Mouse (Mus musculus): ENCODE results near the gene Lmod1. TPM values are rescaled to one million over a fixed set of nuclear protein-coding genes. Genes with fewer than 3 reads are reported as not detected.
"Not testable (repeated sequence)": the region's sequence is repeated elsewhere in the genome, so short reads cannot be mapped to it uniquely, and the experiment has no call there.

Gene Lmod1
- total RNA-seq, 2 experiments from 2014 or later = 2.9 to 3.7 TPM

DNA sequence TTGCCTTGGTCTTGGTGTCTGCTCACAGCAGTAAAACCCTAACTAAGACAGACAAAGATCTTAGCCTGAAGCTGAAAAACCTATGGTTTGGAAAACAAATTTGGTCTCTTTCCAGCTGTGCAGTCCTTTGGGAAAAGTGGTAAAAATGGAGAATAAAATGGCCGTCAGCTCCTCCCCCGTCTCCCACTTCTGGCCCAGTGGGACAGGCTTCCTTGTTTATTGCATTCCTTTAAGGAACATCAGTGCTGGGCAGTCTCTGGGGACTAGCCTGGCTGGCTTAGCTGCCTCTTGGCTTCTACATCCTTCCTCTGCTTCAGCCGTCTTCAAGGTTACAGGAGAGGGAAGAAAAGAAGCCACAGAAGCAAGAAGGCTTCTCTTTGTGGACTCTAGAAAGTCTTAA, 27.3 kb downstream of the Lmod1 start:
- intact Hi-C loops (cut with DNase I) = no loop called here
- peak in 1 of 2 experiments; percentile 55 for DNase-seq

DNA sequence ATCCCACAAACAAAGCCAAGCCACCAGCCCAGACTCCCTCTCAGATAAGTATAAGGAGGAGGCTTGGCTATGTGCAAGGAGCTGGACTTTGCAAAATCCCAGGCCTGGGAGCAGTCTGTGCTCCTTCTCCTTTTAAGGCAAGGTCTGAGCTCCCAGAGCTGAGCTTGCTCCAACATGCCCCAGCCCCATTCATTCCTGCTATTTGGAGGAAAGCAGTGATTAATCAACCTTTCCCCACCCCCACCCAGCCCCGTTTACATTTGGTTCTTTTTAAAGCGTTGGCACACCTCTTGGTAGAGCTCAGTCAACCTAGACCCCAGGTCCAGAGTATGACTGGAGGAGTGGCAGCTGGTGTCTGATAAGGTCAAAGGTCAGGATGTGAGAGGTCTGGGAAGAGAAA, 34.5 kb downstream of the Lmod1 start:
- no peak for DNase-seq
- intact Hi-C loops (cut with DNase I) = no loop called here

DNA sequence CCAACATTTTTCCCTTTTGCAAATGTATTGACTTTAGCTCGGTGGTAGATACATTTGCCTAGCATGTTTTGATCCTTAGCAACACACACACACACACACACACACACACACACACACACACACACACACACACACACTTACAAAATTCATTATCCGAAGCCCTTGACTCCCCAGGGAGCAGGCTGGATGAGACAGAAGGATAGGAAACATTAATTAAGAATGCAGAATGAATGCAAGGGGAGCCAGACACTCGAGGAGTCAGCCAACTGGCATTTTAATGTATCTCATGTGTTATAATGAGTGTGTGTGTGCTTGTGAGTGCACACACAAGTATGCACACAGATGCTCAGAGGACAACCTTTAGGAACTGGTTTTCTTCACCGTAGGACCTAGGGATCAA, 36.9 kb downstream of the Lmod1 start:
- intact Hi-C loops (cut with DNase I) = no loop called here
- DNase-seq = no peak

DNA sequence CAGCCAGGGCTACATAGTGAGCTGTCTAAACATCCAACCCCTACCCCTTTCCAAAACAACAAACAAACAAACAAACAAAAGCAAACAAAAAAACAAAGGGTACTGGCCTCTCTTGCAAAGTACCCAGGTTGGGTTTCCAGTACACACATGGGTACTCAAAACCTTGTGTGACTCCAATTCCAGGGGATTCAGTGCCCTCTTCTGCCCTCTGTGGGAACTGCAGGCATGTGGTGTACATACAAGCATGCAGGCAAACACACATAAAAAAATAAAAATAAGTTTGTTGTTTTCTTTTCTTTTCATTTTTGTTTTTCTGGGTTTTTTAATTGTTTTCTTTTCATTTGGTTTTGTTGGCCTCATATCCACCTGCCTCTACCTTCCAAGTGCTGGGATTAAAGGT, 37.5 kb downstream of the Lmod1 start:
- no peak for DNase-seq
- intact Hi-C loops (cut with DNase I) = no loop called here

DNA sequence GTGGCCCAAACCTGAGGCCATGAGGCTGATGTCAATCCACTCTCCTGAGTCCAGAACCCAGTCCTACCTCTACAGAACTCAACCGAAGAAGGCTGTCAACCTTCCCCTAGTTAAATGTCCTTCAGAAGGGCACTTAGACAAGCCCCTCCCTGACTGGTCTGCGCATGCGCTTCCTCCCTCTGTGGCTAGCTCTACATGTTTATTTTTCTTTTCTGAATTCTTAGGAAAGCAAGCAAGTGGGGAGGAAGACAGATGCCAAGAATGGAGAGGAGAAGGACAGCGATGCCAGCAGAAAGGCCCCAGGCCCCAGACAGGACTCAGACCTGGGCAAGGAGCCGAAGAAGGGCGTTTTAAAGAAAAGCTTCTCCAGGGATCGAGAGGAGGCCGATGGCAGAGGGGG, 38.8 kb downstream of the Lmod1 start:
- no peak for DNase-seq
- intact Hi-C loops (cut with DNase I) = no loop called here

DNA sequence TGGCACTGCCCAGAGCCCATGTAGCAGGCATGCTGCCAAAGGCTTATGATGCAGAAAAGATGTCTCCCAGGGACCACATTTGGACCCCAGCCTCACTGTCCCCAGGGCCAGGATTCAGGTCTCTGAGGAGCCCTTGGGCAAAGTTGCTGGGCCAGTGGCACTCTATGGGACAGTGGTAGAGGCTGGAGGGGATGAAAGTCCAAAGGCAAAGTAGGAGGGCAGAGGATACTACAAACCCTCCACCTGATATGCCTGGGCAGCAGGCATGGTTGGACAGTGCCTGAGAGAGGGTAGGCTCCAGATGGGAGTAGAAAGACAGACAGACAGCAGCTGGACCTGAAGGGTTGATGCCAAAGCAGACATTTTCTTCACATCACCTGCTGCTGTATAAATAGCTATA, 41.8 kb downstream of the Lmod1 start:
- intact Hi-C loops (cut with DNase I) = no loop called here
- no peak for DNase-seq

DNA sequence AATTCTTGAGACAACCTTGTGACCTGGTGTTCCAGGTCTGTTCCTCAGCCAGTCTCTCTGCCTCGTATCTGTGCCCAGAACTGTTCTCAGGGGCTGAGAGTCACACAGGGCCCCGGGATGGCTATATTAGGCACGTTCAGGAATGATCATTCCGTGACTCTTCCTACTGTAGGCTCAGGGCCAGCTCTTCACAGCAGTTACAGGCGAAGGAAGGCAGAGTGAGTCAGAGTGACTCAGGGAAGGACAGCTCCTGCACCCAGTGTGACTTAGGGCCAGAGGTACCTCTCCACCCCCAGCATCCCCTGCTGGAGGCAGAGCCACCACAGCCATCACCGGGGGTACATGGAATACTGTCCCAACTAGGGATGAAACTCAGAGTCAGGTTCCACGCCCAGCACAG, 42.4 kb downstream of the Lmod1 start:
- no peak for DNase-seq
- intact Hi-C loops (cut with DNase I) = no loop called here

DNA sequence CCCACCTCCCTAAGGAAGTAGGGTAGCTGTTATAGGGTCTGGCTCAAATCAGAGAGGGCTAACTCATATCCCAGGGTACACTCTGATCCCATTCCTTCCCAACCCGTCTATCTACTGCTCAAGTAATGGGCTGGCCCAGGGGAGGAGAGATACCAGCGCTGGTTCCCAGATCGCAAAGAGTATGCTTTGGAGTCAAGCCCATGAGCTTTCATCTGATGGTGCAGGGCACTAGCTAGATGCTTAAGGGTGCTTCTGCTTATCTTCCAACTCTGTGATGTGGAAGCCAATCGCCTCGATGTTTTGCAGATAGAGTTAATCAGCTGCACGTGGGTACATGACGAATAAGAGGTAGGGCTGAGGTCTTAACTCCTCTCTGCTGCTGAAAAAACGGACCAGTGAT, 43.0 kb downstream of the Lmod1 start:
- intact Hi-C loops (cut with DNase I) = no loop called here
- no peak for DNase-seq

DNA sequence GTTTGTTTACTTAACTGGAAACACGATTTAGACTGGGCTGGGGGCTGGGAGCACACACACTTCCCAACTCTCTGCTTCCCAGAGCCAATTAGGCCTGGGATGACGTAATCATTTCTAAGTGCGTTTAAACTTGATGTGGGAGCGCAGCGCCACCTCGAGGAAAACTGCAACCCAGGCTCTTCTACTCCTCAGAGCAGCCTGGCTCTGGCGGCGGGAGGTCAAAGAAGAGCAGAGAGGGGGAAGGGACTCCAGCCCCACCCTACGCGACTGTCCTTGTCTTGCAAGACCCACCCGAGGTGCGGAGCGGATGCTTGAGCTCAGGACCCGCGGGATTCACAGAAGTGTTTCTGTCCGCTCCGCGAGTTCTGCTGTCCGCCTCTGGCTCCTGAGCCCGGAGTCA, 43.6 kb downstream of the Lmod1 start:
- peak; percentile 89 for DNase-seq
- intact Hi-C loops (cut with DNase I) = loop anchor here (1.0 to 2.0 kb wide), 6 partner anchors 55 to 257 kb away; partner anchors contain the start of genes Elf3 and Timm17a

DNA sequence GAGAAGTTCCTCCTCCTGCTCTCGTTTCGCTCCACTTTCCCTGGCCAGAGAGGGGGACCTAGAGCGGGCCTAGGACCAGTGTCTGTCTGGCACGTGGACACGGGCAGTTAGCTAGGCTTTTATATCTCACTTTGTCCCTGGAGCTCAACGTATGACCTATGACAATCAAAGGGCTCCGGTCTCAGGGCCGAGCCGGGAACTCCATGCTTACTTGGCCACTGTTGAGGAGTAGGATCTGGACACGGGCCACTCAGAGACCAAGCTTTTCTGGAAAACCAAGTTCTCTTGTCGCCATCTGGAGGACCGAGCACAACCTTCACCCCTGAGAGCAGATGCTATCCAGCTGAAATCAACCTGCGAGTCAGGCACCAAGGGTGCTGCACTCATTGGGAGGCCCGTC, 44.4 kb downstream of the Lmod1 start:
- DNase-seq = peak; percentile 46 to 63
- intact Hi-C loops (cut with DNase I) = loop anchor here (1.0 to 2.0 kb wide), 6 partner anchors 56 to 258 kb away; partner anchors contain the start of genes Elf3 and Timm17a

DNA sequence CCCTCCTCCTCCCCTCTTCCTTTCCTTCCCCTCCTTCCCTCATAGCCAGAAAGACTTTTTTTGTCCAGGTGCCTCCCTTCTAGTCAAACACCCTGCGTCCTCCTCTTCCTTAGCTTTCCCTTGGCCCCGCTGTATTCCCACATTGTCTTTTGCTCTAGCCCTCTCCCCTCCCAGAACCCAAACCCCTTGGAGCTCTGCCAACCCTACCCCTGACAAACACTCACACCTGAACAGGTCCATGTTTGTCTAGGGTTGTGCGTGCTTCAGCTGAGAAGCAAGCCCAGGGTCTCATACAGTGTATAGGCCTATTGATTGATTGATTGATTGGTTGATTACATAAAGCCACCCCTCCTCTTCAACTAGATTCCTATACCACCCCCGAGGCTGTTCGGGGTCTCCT, 44.8 kb downstream of the Lmod1 start:
- intact Hi-C loops (cut with DNase I) = loop anchor here (2.0 kb wide), 4 partner anchors 57 to 259 kb away; partner anchors contain the start of genes Elf3 and Timm17a
- no peak for DNase-seq

DNA sequence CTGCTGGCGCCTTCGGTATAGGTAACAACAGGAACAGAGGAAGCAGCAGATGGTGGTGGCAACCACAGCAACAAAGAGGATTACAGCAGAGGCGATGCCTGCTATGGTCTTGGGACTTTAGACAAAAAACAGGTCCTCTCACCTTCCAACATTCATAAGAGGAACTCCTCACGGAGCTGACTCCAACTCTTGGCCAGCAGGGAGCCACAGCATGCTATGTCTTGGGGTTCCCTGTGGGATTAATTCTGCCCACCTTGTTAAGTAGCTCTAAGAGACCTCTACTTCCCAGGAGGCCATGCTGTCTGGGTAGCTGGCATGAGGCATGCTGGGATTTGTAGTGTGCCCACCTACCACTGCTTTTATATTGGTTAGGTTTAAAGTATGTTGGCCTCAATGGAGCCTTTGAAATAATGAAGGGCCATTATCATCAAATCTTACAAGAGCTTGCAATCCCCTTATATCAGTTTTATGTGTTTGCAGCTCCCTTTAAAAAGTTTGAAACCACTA, 48.6 kb downstream of the Lmod1 start:
- intact Hi-C loops (cut with DNase I) = loop anchor here (5.0 kb wide), 1 partner anchor 386 kb away; no protein-coding TSS in a partner anchor
- DNase-seq = no peak

DNA sequence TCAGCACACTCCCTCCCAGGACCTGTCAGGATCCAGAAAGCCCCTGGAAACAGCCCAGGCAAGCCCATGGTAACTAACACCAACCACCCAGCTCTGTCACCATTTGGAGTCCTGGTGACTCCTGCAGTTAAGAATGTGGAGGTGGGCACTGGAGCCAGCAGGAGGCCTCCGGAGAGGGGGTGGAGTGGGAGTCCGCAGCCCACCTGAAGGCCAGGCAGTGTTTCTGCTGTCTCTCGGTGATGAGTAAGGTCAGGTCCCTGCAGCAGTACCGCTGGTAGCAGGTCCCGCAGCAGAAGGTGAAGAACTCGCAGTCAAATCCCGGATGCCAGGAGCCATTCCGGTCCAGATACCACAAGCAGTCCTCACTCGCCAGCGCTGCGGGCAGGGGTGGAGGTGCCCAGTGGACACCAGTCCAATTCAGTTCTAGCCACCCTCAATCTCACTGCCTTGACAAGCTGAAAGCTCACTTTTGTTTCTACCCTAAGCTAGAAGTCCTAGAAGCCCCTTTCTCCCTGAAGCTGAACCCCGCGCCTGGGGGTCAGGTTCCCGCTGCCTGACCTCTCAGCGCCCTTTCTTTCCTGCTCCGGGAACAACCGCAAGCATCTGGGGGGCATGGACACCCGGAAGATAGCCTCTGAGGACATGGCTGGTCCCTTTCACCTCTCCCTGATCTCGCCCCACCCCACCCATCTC, 49.7 kb downstream of the Lmod1 start:
- intact Hi-C loops (cut with DNase I) = loop anchor here (5.0 kb wide), 1 partner anchor 387 kb away; no protein-coding TSS in a partner anchor
- DNase-seq = peak in 1 of 2 experiments; percentile 25

DNA sequence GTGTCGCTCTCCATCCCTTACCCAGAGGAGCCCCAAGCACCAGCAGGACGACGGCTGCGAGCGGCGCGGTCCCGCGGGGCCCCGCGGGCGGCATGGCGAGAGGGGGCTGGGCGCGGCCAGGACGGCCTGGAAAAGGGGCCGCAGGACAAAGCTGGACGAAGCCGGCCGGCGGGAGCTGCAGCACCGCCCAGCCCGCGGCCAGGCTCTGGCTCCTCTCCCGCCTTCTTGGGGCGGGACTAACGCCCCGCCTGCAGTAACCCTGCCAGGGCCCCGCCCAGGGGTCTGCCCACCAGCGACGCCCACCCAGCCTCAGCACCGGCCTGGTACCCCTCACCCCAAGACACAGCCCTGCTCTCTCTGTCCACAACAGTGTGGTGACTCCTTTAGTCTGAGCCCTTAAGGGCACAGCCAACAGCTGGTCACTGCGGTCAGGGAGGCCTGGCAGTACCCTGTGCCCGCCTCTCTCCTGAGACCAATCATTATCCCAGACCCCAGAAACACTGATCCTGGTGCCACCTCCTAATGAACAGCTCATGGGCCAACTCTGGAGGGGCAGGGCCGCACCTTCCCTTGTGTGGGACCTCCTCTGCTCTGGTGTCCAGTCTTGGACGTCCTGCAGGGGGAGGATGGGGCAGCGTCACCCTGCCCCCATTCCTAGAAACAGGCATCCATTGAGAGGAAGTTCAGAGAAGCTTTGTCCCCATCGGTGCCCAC, 50.4 kb downstream of the Lmod1 start, which contains the start of gene Shisa4:
TSS of gene Shisa4 (minus strand) at position 370 of the 714 bp plus-strand sequence.
- intact Hi-C loops (cut with DNase I) = loop anchor here (5.0 kb wide), 1 partner anchor 388 kb away; no protein-coding TSS in a partner anchor
- peak; percentile 63 to 71 for DNase-seq

DNA sequence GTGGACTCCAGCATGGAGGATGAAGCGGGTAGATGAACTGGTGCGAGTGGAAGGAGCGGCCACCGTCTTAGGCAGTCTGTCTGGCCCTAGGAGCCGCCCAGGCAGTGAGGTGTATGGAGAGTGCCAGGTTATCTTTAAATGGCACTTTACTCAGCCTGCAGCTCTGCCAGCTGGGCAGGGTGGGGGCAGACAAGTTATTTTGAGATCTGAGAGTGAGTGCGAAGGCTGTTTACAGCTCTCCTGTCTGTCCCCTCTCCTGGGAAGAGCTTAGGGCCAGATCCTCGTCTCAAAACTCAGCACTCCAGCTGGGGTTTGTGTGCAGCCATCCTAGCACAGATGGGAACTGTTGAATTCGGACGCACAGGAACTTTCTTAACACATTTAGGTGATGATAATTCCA, 54.0 kb downstream of the Lmod1 start:
- peak in 1 of 2 experiments; percentile 44 for DNase-seq
- intact Hi-C loops (cut with DNase I) = no loop called here

DNA sequence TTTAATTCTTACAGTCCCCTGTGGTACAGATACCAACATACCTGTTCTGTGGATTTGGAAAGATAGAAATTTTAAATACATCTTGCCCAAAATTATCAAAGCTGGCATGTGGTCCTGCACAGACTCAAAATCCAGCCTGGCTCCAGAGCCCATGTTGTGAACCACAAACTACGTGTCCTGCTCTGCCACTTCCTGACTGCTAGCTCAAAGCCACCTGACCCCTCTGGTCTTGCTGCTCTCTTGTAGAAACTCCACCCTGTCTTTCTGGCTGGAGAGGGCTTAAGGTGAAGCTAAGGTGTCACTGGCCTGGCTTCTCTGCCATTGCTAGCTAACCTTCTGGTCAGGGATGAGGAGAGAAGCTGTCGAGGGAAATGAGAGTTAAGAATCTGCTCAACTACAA, 54.4 kb downstream of the Lmod1 start:
- intact Hi-C loops (cut with DNase I) = no loop called here

DNA sequence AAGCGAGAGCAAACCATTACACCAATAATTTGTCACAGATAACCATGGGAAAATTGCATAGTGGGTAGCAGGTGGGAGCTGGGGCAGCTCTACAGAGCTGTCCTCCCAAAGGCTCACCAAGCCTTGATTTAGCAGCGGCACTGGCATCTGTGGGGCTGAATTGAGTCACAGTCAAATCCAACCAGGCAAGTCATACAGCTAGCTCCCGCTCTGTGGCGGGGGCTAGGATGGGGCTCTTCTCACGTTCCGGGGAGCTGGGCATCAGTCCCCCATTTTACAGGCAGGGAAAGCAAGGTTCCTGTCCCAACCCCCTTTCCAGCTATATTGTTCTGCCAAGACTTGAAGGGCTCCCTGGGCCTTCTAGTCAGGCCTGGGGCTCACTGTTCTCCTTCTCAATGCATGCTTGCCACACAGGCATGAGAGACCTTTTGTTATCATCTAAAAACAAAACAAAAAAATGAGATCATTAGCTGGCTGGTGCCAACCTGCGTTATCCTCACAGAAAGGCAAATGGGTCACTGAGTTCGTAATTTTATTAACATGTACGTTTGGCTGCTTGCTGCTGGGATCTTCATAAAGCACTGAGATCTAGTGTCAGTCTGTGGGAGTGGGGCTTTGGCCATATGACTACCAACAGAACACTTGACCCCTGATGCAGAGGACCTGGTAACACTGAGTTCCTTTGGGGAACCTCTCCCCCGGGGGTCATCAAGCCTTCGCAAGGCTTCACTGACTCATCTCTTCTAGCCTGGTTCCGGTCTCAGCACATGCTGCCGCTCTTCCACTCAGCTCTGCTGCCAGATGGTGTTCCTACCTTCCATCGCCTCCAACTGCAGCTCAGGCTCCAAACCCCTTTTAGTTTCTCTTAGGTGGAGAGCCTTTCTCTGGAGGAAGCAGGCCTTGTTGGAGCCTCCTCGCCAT, 55.7 kb downstream of the Lmod1 start:
- no peak for DNase-seq
- intact Hi-C loops (cut with DNase I) = no loop called here

More for the DNA sequence above, 54.4 kb downstream of the Lmod1 start:
- no peak for DNase-seq

DNA sequence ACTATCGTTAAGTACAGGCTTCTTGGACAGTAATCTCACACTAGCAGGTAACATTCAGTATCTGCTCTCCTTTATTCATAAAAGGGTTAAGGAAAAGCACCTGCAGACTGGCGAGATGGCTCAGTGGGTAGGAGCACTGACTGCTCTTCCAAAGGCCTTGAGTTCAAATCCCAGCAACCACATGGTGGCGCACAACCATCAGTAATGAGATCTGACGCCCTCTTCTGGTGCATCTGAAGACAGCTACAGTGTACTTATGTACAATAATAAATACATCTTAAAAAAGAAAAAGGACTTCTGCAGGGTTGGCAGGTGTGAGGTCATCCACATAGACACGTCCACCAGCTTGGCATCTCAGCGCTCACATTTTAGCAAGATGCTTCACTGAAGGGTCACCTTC, 57.0 kb downstream of the Lmod1 start:
- intact Hi-C loops (cut with DNase I) = not testable (repeated sequence)

DNA sequence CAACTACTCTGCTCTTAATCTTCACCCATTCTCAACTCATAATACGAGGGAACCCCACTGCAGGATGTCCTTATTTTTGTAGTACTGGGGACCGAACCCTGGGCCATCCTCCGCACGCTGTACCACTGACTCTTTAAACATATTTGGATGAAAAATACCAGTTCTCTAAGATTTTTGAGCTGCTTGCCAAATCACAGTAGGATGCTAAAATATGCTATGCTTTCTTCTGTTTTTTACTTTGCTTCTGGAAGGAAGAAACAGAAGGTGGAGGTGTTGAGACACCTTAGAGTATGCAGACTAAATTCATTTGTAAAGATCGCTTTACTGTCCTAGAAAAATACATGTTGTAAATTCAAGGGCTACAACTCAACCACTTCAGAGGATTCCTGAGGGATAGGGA, 59.6 kb downstream of the Lmod1 start:
- DNase-seq = no peak
- intact Hi-C loops (cut with DNase I) = no loop called here

More for the DNA sequence above, 57.0 kb downstream of the Lmod1 start:
- not testable (repeated sequence) for DNase-seq

DNA sequence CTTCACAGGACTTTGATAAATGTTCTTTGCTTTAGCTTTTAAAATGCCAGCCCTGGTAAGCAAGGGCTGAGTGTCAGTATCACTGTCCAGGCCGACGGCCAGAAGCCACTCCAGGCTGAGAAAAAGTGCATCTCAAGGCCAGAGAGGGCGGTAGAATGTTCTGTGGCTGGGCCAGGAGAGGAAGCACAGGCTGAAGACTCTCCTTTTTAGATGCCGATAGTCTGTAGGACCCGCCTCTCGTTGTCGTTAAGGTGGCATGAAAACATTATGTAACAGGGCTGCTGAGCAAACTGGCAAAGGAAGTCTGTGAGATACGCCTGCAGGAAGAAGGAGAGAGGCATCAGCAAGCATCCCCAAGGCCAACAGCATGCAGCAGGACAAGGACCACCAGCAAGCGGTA, 60.6 kb downstream of the Lmod1 start:
- no peak for DNase-seq
- intact Hi-C loops (cut with DNase I) = no loop called here

Measured in heart, postnatal 36 days (tissue).